Mouse (Mus musculus) lung, postnatal 10 days (tissue): ENCODE data around the gene Nuak2.

Experiments used
- DNase-seq: peaks from one replicate; pipeline ENCODE4 v3.0.0; 2021

The Nuak2 gene

DNA sequence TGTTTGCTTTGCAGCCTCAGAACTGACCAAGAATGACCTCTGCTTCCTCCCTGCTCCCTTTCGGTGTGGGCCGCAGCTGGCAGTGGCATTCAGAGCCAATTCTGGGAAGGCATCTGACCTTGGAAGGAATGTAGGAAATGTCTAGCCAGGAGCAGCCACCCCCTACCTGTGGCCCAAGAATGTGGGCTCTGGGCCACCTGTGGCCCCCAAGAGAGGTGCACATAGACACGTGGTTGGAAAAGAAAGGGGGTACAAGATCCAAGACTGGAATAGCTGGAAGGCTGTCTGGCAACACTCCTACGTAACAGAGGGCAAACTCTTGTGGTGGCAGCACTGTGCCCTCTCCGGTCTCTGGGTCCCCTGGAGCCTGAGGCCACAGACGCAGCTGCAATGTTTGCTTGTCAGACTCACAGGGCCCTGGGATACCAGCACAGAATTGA is 39.3 kb downstream of the Nuak2 start:
- DNase-seq: no peak

GRCm38 (mm10) chr1:132355841-132356242 is 39.9 kb downstream of the Nuak2 start:
- DNase-seq: peak; percentile 92

DNA sequence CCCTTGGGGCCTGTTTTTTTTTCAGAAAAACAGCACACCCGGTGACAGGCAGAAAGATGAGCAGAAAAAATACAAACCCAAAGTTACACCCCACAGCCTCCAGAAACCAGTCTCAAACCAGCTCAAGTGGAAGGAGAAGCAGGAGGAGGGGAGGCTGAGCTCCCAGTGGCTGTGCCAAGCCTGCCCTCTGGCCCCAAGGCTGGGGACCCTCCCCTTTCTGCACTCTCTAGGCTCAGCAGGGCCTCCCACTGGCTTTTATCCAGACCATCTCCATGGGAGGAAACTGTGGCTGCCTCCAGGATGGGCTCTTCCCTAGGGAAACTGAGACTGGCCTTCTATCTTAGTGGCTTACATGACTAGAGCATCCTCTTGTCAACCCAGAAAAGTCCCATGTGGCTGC is 40.9 kb downstream of the Nuak2 start:
- no peak for DNase-seq

DNA sequence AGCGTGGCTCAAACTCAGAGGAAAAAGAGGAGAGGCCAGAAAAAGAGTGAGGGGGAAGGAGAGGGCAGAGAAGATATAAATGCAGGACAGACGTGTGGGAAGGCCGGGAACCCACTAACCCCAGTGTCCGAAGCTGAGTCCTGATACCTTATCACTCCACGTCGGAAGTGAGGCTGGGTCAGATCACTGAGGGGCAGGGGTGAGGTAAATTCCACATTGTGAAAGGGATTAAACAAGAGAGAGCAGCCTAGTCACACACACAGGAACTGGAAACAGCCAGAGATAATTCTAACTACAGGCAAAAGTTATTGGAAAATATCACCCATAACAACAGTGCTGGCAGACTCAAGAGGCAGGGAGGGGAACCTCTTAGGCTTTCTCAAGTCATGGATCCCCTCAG is 46.0 kb downstream of the Nuak2 start:
- DNase-seq: no peak

GRCm38 (mm10) chr1:132364388-132364787 is 48.5 kb downstream of the Nuak2 start:
- no peak for DNase-seq

GRCm38 (mm10) chr1:132364896-132365557 is 49.1 kb downstream of the Nuak2 start:
- DNase-seq: no peak

GRCm38 (mm10) chr1:132365645-132366044 is 49.7 kb downstream of the Nuak2 start:
- DNase-seq: no peak

DNA sequence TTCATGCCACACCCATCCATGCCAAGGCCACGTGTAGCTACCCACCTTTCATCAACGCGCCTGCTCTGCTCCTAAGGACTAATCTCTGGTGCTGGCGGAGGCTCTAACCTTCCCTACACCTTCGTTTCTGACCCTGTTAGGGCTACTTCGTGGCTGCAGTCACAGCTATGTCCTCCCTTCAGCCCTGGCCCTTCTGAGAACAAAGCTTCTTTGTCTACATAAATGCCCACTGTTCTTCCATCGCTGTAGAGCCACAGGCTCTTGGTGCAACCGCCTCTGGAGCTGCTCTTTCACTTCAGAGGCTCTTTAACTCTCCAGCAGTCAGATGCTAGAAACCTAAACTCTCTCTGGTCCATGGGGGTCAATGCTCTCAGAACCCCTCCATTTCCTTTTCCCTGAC is 50.3 kb downstream of the Nuak2 start:
- no peak for DNase-seq

DNA sequence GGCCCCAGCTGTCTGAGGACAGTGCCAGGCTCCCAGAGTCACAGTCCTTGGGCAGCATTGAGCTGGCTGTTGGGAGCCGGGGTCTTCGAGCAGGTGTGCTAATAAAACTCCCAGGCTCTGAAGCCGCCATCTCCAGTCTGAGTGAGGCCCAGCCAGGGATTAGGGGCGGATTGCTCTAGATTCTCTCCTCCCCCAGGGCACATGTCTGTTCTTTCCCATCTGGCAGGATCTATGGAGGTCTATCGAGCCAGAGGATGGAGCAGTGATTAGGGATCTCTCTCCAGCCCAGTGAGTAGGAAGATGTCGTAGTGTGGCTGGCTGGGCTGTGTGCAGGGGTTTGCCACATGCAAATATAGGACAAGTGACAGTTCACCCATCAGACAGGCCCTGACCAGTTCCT is 51.0 kb downstream of the Nuak2 start:
- no peak for DNase-seq

GRCm38 (mm10) chr1:132367692-132368506 is 52.0 kb downstream of the Nuak2 start:
- peak; percentile 93 for DNase-seq

DNA sequence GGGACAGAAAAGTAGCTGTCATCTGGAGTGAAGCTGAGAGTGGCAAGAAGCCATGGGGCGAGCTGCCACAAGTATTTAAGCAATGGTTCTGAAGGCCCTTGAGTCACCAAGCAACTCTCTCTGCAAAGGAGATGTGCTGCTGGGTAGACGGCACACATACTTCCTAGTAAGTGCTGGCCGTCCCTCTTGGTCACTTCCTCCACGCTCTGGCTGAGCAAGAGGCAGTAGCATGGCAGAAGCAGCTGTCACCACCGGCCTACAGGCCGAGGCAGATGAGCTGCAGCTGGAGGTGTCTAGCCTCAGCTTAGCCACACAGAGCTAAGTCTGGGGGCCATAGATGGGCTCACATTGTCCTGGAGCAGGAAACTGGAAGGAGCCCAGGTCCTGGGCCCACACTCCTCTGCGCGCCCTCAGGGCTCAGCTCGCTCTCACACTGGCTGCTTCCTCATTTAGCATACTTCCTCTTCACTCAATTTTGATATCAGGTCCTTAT is 54.8 kb downstream of the Nuak2 start:
- DNase-seq: peak; percentile 82

DNA sequence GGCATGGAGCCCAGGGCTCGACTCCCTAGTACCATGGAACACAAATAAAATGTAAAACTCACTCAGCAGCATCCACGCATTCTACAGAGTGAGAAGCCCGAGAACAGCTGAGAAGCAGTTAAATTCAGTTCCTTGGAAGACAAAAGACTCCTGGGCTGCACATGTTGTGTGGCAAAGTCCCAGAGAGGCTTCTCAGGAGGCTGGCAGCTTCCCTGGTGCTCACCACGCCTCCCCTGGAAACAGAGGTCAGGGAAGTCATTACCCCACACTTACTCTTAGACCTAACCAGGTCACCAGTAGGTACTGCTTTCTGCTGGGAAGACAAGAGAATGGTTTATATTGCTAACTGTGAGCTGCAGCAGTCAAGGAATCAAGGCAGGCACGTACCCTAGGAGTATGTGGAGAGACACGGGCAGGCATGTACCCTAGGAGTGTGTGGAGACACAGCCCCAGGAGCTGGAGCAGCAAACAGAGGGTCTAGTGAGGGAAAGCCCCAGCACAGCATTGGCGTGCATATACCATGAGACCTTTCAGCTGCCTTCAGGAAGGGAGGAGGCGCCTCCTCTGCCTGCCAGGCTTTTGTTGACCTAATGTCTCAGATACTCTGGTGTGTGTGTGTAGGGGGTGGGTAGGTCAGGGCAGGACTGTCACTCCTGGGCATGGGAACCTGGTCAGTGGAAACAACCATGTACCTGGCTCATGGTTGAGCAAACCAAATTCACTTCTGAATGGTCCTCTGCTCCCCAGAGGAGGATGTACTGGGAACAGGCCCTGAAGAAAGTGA is 55.6 kb downstream of the Nuak2 start:
- DNase-seq: no peak

DNA sequence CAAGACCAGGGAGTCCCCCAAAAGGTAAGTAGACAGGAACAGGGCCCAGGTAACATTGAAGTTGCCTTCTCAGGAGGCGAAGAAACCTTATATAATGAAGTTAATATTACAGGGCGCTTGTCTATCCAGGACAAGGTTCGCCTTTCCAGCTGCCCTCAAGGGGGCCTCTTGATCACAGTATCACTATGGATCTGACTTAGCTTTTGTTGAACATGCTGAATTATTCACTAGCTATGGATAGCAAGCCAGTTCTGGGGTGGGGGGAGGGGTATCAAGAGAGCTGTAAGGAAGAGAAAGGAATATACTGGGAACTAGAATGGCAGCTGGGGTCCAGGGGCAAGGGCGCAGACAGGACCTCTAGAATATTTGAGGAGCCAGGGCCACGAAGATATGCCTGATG is 56.4 kb downstream of the Nuak2 start:
- no peak for DNase-seq

- no peak for DNase-seq
These were observed 57.1 kb downstream of the Nuak2 start for GRCm38 (mm10) chr1:132372896-132373534.

- peak; percentile 88 for DNase-seq
These were observed 58.4 kb downstream of the Nuak2 start for GRCm38 (mm10) chr1:132374140-132374872.

GRCm38 (mm10) chr1:132374873-132375244 is 58.9 kb downstream of the Nuak2 start:
- DNase-seq: no peak

GRCm38 (mm10) chr1:132375256-132375655 is 59.3 kb downstream of the Nuak2 start:
- no peak for DNase-seq

DNA sequence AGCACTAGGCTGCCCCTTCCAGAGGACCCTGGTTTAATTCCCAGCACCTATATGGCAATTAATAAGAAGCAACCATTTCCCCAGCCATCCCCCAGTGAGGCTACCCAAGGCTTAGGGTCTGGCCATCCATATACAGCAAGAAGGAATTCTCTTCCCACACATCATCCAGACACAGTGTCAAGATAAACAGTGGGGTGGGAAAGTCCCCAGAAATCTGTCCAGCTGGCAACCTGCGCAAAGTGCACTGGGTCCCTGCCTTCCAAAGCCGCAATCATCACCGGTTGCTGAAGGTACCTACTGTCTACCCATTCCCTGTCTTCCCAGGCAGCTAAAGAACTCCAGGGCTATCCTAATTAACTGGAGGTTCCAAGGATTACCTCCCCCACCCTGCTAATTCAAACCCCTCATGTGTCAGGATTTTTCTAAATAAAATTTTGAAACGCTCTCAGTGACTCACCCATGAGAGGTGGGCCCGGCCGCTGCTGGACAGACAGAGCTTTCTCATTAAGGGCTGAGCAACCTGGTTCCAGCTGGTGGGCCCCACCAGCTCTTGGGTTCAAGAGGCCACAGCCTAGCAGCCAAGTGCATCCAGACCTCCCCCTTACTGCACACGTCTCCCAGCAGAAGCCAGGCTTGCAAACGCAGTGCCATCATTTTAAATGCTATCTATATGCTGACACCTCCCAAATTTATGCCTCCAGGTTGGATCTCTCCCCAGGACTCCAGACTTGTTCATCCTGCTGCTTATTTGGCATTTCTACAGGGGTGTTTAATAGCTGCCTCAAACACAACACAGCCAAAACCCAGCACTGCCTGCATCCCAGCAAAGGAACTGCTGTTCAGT is 60.5 kb downstream of the Nuak2 start:
- no peak for DNase-seq

- DNase-seq: peak; percentile 57
These were observed 61.1 kb downstream of the Nuak2 start for GRCm38 (mm10) chr1:132377055-132377365.

- no peak for DNase-seq
These were observed 61.9 kb downstream of the Nuak2 start for GRCm38 (mm10) chr1:132377811-132378210.

- no peak for DNase-seq
These were observed 64.7 kb downstream of the Nuak2 start for GRCm38 (mm10) chr1:132380550-132381100.
